Mouse (Mus musculus): Measurements from ENCODE around the gene Ptrhd1.
"Not testable (repeated sequence)": the region's sequence is repeated elsewhere in the genome, so short reads cannot be mapped to it uniquely, and the experiment has no call there.

The Ptrhd1 gene

DNA sequence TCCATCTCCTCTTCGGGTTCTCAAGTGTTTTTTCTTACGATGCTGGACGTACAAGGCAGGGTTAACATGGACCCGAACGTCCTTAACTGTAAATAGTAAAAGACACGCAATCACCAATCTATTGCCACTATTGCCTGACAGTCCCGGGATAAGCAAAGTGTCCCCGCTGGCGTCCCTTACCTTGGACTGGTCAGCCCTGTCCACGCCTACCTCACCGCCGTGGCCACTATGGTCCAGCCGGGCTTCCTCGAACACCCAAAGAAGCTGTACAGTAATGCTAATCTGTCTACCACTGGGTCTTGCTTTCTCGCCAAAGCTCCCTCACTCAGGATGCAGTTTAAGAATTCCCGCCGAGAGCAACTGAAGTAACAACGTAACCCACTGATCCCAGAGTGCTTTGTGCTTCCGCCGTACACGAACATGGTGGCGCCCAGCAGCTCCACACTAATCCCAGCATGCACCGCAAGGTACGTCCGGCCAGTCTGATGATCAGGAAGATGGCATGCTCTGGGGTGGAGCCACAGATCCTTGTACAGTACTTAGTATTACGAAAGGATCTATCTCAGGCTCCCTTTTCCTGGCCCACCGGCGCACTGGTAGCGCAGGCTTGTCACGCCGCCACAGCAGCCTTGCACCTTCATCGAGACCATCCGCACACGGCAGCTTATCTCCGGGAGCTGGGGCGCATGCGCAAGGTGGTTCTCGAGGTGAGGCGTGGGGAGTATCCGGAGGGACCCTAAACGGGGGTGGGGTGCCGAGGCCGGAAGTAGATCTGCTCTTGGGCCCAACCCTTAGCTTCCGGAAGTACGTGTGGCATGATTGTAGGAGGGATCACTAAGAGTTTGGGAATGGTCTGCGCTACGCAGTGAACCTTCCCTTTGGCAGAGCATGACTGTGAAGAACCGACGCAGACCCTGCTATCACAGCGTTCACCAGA lies at the start of gene Ptrhd1, which contains the start of gene Cenpo:
TSS of gene Ptrhd1 (plus strand) at position 456 of the 937 bp plus-strand sequence.
TSS of gene Cenpo (minus strand) at position 723 of the 937 bp plus-strand sequence.
- DNase-seq (ENCODE audit: low read depth, low spot score), result peak; percentile 99

DNA sequence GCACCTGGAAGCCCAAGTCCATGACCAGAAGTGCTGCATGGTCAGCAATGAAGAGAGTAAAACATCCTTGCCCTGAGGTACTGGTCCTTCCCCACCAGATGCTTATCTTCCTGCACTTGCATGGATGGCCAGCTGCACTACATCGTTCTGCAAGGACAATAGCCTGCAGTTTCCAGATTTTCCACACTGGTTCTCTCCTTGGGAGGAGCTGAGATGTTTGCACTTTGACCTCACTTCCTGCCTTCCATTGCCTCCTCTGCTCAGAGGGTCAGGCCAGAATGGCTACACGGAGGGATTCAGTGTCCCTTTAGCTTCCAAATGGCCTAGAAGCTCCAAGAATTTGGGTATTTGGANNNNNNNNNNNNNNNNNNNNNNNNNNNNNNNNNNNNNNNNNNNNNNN lies 49.2 kb upstream of the Ptrhd1 start:
- DNase-seq (ENCODE audit: low read depth, low spot score), result no peak

DNA sequence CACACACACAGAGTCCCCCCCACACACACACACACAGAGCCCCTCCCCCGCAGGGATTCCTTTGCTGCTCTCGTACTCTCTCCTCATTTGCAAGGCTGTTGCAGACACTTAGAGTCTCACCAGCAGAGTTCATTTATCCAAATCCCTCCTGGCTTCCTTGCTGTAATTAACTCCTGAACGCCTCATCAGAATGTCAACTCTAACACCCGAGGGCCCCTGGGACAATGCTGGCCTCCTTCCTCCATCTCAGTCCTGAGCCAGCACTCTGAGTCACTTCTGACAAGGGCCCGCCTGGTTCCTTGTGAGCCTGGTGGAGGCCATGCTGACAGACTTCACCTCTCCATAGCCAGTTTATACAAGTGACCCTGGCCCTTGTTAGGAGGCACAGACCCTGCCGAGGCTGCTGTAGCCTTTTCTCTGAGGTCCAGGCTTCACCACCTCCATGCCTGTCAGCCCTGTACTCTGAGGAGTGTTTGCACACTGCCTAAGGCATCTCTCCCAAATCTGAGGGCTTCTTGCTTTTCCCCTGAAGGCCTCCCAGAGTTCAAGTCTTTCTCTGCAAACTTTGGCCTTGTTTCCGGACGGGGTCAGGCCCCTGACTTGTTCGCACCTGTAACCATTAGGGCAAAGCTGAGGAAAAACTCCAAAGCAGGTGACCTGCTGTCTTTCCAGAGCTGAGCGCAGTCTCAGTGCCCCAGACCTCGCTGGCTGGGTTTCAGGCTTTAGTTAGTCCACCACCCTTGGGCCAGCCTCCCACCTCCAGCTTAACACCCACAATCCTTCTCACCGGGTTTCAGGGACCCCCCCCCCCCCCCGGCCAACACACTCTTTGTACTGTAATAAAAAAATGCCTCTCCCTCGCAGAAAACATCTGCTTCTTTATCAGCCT lies 45.4 kb upstream of the Ptrhd1 start:
- peak; percentile 57 for DNase-seq (ENCODE audit: low read depth, low spot score)

DNA sequence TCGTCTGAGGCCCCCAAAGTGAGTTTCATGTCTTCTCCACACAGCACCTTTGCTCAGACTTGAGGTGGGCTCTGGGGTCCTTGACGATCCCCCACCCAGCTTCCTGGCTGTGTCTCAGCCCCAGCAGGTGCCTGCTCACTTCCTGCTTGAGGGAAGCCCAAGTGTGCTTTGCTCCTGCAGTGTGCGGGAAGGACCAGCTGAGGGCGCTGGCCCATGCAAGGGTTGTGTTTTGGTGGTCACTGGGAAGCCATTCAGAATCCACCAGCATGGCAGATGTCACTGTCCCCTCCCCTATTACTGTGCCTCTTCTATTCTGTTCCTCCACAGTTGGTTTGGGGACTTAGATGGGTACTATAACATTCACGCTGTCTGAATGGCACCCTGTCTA lies 44.8 kb upstream of the Ptrhd1 start:
- DNase-seq (ENCODE audit: low read depth, low spot score), result peak; percentile 82

DNA sequence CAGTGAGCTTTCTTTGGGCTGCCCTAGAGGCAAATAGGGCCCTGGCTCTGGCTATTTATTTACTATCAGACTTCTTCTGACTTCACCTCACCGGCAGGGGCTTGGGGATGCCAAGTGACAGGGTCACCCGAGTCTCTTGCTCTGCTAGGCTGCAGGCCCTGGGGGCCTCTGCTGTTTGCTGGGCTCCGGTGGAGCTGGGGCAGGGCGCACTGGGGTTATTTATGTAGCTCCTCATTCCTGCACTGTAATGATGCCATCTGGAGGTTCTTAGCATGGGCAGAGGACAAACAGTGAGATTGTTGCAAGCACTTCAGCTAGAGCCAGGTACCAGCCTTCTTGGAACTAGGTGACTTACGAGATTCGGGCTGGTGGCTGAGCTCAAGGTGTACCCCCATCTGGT lies 41.3 kb upstream of the Ptrhd1 start:
- no peak for DNase-seq (ENCODE audit: low read depth, low spot score)

DNA sequence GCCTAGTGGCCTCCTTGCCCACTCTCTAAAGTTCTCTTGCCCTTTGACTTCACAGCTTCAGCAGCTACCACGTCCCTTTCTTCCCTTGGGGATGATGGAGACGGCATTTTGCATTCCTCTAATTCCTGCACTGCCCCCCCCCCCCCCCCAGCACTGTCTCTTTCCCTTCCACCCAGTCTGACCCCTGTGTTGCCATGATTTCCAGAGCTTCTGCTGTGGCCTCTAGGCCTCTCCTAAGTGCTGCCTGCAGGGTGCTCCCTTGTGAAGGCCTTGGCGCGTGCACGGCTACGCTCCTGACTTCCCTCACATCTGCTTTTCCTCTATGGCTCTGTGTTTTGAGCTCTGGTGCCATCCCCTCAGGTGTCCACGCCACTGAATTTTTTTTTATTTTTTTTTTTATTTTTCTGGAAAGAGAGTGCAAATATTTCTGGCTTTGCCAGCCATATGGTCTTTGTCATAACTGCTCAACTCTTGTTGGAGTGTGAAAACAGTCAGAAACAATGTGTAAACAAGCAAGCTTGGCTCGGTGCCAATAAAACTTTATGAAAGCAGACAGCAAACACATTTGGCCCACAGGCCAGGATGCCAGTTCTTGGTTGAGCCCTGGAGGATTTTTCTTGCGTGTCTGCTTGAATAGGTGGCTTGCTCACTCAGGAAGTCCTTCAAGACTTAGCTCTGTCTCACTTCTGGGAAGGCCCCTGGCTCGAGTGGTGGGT lies 40.6 kb upstream of the Ptrhd1 start:
- no peak for DNase-seq (ENCODE audit: low read depth, low spot score)

DNA sequence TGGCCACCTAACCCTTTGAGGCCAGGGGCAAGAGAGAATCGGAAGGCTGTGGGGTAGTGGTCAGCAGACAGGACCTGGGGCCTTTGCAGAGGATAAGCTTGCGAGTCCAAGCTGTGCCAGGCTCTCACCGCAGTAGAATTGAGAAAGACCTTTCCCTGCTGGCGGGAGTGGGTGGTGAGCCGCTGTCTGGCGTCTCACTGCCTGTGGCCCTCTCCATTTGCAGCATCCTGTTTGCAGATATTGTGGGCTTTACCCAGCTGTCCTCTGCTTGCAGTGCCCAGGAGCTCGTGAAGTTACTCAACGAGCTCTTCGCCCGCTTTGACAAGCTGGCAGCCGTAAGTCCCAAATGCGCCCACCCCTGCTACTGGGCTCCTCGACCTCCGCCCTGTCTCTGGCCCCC lies 39.2 kb upstream of the Ptrhd1 start:
- no peak for DNase-seq (ENCODE audit: low read depth, low spot score)

DNA sequence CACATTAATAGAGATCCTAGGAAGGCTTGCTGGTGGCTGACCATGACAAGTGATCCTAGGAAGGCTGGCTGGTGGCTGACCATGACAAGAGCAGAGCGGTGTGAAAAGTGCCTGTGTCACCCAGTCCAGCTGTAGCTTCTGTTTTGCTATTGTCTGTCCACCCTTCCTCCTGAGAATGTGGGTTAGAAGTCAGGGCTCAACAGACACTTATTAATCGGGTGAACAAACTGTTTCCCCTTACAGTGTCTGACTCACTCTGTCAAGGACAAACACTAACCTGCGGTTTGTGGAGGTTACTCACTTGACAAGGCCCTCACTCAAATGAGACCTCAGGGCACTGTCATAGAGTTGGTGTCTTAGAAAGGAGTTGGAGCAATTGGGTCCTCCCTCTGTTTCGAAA lies 35.1 kb upstream of the Ptrhd1 start:
- DNase-seq (ENCODE audit: low read depth, low spot score), result no peak

DNA sequence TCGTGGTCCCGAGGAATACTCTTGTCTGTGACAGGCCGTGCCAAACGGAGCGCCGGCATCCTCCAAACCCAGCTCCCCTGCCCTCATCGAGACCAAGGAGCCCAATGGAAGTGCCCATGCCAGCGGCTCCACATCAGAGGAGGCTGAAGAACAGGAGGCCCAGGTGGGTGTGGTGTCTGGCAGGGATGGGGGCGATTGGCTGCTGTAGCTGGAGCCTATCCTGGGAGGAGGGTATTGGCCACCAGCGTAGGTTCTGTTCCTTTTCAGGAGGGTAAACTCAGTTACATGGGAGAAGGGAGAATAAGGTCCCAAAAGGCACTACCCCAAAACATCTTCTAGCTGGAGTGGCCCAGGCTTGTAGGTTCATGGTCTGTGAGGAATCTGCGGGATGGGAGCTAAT lies 34.6 kb upstream of the Ptrhd1 start:
- DNase-seq (ENCODE audit: low read depth, low spot score), result no peak

DNA sequence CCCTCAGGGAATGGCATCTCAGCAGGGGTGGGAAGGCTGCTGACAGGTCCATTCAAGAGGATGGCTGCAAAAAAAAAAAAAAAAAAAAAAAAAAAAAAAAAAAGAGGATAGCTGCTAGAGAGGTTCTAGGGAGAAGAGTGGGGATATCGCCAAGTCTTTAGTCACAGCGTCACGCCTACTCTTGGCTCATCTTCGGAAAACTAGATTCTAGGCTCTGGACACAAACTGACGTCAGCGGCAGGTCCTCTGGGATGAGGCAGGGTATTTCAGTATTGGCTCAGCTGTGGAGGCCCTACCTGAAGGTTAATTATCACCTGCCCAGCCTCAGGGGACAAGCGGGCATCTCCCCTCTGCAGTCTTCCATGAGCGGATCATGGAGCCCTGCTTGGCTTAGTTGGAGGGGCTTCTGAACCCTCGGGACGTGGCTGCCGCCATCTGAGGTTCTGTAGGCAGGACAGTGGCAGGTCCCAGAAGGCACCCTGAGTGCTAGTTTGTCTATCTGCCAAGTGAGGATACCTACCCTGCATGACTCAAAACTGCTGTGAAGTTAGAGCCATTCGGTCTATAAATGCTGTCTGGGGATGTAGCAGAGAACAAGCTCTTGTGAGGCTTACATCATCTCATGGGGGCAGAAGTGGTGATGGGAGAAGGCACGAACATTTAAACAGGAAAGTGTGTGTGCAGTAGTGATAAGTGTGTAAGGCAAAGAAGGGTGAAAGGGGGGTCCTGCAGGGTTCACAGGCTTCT lies 32.2 kb upstream of the Ptrhd1 start:
- DNase-seq (ENCODE audit: low read depth, low spot score), result no peak

DNA sequence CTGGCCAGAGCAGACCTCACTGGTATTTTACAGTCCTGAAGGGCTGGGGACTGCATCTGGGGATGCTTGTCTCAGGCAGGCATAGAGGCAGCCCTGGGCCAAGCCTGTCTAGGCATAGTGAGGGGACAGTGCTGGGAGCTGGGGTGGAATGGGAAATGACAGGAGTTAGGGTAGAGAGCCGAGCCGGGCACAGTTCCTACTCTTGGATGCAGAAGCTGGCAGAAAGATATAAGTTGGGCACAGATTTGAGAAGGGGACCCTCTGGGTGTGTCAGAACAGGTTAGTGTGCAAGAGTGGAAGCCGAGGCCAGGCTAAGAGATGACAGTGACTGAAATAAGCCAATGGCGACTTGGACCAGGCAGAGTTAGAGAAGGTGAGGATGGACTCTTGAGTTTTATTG lies 31.6 kb upstream of the Ptrhd1 start:
- DNase-seq (ENCODE audit: low read depth, low spot score), result no peak

DNA sequence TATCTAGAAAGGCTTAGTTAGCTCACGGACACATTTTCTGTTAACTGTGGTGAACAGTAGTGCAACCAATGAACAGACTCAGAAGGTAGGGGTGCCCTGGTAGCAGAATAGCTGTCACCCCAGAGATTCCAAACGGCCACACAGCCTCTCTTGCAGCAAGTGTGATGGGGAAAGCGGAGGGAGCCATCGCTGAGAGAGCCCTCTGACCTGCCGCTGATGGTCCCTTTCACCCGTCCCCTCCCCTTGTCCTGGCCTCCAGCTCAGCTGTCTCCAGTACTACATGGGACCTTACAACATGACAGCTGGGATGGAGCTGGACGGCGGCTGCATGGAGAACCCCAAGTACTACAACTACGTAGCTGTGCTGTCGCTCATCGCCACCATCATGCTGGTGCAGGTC lies 27.7 kb upstream of the Ptrhd1 start:
- no peak for DNase-seq (ENCODE audit: low read depth, low spot score)

DNA sequence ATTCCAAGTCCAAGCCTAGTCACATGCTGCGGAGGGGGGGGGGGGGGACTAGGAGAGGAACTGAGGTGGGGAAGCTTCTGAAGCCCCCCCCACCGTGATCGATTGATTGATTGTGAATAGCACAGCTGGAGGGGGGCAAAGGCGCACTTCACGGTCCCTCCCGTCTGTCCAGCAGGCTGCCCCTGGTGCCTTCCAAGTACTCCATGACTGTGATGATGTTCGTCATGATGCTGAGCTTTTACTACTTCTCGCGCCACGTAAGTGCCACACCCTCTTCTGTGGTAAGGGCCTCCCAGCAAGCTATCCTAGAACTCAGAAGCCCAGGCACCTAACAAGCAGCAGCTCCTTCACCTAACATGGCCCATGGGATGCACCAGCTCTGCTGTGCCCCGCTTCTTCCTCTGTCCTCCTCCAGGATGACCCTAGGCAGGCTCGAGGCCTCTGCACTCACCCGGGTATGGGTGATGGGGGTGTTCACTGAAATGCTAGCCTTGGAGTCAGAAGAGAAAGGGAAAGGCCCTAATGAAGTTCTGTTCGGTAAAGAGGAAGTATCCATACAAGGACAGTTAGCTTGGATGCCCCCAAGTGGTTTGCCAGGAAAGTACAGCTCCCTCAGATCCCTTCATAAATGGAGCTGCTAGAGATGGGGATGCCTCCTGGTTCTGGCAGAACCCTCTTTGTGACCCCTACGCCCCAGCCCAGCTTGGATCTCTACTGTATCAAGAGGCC lies 25.3 kb upstream of the Ptrhd1 start:
- DNase-seq (ENCODE audit: low read depth, low spot score), result peak; percentile 72

DNA sequence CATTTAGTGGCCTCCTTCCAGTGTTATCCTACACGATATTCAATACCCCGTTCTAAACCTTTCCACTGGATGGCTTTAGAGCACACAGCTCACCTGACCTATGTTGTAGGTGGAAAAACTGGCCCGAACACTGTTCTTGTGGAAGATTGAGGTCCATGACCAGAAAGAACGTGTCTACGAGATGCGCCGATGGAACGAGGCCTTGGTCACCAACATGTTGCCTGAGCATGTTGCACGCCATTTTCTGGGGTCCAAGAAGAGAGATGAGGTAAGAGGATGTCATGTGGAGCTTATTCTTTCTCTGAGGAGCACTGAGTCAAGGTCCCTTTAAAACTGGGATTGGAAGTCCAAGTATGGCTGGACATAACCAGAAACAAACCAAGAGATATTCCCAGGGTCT lies 24.6 kb upstream of the Ptrhd1 start:
- no peak for DNase-seq (ENCODE audit: low read depth, low spot score)

DNA sequence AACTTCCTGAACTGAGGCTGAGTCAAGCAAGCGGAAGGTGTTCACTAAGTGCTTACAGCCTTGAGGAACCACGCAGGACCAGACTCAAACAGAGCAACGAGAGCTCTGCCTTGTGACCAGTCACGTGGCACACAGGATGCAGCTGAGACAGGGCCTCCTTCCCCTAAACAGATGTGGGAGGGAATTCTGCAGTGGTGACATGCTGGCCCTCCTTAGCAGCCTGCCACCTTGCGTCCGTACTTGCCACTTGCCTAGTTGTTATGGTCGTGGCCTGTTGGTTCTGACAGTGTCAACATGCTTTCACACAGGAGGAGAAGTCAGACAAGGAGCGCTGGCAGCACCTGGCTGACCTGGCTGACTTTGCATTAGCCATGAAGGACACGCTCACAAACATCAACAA lies 22.7 kb upstream of the Ptrhd1 start:
- peak; percentile 33 for DNase-seq (ENCODE audit: low read depth, low spot score)

DNA sequence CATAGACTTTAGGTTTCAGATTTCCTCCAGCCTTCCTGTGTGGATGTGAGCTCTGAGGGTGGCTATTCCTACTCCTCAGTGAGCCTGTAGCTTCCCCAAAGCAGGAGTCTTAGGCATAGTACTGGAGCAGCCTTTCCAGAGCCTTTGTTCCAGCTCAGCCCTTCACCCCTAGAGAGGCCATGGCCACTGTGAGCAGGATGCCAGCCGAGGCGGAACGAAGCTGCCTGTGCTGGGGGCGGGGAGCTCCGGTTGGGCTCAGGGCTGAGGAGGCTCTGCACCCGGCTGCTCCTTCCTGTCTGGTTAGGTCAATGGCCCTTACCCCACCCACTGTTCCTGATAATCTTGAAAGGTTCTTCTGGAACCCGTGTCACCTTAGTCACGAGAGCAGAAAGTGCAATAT lies 20.9 kb upstream of the Ptrhd1 start:
- DNase-seq (ENCODE audit: low read depth, low spot score), result no peak

DNA sequence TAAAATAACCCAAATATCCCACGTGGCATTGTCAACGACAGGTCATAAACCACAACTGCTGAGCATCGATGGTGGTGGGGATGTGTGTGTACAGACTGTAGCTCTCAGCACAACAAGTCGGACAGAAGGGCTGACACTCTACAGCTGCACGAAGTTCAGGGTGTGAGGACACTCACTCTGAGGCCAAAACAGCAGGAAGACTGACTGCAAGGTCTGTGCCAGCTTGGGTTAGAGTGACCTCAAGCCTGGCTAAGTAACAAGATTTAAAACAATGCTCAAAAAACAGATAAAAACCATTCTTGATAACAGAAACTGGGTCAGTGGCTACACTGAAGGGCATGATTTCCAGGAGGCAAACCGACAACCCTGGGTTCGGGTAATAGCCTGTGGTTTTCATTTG lies 3.7 kb upstream of the Ptrhd1 start:
- DNase-seq (ENCODE audit: low read depth, low spot score), result no peak

DNA sequence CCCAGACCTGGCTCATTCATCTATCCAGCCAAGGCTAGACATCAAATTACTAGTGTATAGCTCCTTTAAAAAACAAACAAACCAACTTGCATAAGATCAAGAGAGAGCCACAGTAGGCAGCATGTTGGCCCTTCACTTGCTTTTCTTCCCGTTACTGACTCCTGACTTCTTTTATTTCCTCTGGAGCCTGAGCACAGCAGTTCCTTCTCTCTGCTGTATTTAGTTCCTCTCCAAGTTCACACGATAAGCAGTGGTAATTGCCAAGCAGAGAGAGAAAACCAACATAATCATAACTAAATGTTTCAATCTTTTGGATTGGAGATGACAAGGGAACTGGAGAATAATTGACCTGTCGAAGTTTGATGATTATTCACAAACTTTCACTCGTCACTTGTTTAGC lies 1.1 kb upstream of the Ptrhd1 start:
- DNase-seq (ENCODE audit: low read depth, low spot score), result no peak

DNA sequence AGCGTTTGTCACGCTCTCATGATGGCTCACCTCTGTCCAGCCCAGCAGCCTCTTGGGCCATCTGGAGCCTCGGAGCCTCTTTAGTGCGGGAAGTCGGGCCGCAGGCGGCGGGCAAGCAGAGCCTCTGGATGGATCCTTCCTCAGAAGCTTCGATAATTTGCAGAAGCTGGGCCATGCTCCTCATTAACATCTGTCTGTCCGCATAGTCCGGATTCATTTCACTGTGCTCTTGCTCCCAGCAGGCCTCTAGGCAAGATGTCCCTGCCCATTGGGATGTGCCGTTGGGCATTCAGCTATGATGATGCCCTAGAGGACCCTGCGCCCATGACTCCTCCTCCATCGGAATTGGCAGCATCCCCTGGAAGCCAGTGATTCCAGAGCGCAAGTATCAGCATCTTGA lies 3.7 kb downstream of the Ptrhd1 start:
- DNase-seq (ENCODE audit: low read depth, low spot score), result no peak

DNA sequence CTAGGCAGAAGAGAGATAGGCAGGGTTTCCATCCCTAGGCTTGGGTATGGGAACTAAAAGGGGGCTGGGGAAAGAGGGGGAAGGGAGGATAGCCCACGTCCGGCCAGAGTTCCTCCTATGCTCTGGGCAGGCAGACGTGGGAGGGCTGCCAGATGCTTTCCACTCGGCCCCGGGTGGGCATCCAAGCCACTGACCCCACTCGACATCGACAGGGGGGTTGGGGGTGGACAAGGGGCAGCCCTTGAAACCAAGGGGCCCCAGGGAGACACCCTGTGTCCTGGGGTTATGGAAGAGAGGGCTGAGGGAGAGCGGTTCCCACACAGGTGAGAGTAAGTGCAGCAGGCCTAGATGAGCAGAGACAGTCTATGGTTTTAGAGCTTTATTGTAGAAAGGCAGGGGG lies 6.5 kb downstream of the Ptrhd1 start:
- DNase-seq (ENCODE audit: low read depth, low spot score), result not testable (repeated sequence)

DNA sequence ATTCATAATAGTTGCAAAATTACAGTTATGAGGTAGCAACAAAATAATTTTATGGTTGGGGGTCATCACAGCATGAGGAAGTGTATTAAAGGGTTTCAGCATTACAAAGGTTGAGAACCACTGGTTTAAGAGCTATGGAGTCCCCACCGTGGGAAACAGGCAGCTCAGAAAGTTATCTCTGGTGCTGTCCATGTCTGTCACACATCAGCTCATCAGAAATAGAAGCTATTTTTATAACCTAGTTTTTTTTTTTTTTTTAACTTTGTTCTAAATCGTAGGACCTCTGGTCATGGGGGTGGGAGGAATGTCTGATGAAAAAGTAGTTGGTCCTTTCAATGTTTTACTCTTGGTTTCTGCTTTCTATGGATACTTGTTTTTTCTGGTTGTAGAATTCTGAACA lies 10.0 kb downstream of the Ptrhd1 start:
- no peak for DNase-seq (ENCODE audit: low read depth, low spot score)

All from A20 (cell line).